Mouse (Mus musculus) midbrain, embryonic 16.5 days (tissue): ENCODE results near the gene Pspn. TPM values are rescaled to one million over a fixed set of nuclear protein-coding genes. Genes with fewer than 3 reads are reported as not detected.

Experiments
- ATAC-seq: fragments of 200-750 bp; cut with Nextera tagmentation; 2 replicates; pipeline ENCODE4 v1.8.0; 2017; ENCODE audit warnings: moderate TSS enrichment
- H3K27ac ChIP-seq: fragments of 300-500 bp; sonication (generic); 2 replicates; pipeline ENCODE4 v1.5.1; 2014; ENCODE audit warnings: mild to moderate bottlenecking, low read length, mixed read lengths
- H3K27me3 ChIP-seq: fragments of 300-500 bp; sonication (generic); 2 replicates; pipeline ENCODE4 v1.6.1; 2014; ENCODE audit warnings: low read depth, low read length, mixed read lengths; ENCODE audit not compliant: control insufficient read depth, insufficient read depth
- H3K36me3 ChIP-seq: fragments of 300-500 bp; sonication (generic); 2 replicates; pipeline ENCODE4 v1.6.1; 2014; ENCODE audit warnings: mild to moderate bottlenecking, low read length, moderate library complexity, mixed read lengths; ENCODE audit not compliant: control insufficient read depth, insufficient read depth
- H3K4me1 ChIP-seq: fragments of 300-500 bp; sonication (generic); 2 replicates; pipeline ENCODE4 v1.6.1; 2014; ENCODE audit warnings: mild to moderate bottlenecking, low read length, mixed read lengths; ENCODE audit not compliant: control insufficient read depth, insufficient read depth
- H3K4me2 ChIP-seq: fragments of 300-500 bp; sonication (generic); 2 replicates; pipeline ENCODE4 v1.6.1; 2014; ENCODE audit warnings: mild to moderate bottlenecking, low read length, mixed read lengths
- H3K4me3 ChIP-seq: fragments of 300-500 bp; sonication (generic); 2 replicates; pipeline ENCODE4 v1.5.1; 2014; ENCODE audit warnings: low read depth, mild to moderate bottlenecking, low read length, moderate library complexity, mixed read lengths
- H3K9ac ChIP-seq: fragments of 300-500 bp; sonication (generic); 2 replicates; pipeline ENCODE4 v1.6.1; 2014; ENCODE audit warnings: low read depth, low read length, mixed read lengths
- H3K9me3 ChIP-seq: fragments of 300-500 bp; sonication (generic); replicated peaks from 2 replicates; pipeline ENCODE4 v1.6.1; 2014; ENCODE audit warnings: mild to moderate bottlenecking, low read length, mixed read lengths; ENCODE audit not compliant: control insufficient read depth, poor library complexity, severe bottlenecking
- WGBS: fragments of 180-500 bp; shearing (Covaris S2); extraction: QIAGEN DNeasy Blood & Tissue Kit; methylation state at CpG from one replicate; pipeline ENCODE4 v1.1.7; 2014; 5-methylcytosine and 5-hydroxymethylcytosine counted together
- polyA plus RNA-seq: library from polyadenylated mRNA; unstranded; fragments of >200 nt; fragmentation: Nextera tagmentation; extraction: Ambion mirVana; gene quantifications from 2 replicates; pipeline ENCODE4 v1.2.1, GENCODE M21; 2015

Pspn gene
- polyA plus RNA-seq, 1 experiment from 2014 or later, result 0.74 TPM

GRCm38 (mm10) chr17:56989467-56990114 lies 10.2 kb downstream of the Pspn start:
- peak; percentile 94 for ATAC-seq
- H3K4me1 ChIP-seq, result peaks cover 6% of the 10 kb centered on the region
- peaks cover 11% of the 10 kb centered on the region for H3K36me3 ChIP-seq
- no peaks in the 10 kb centered on the region for H3K9me3 ChIP-seq
- H3K9ac ChIP-seq, result peak overlapping the region; percentile 95
- H3K27me3 ChIP-seq, result no peaks in the 10 kb centered on the region
- WGBS, result 3% methylated on average over 25 of the region's 25 CpGs
- peak overlapping the region; percentile 78 for H3K4me3 ChIP-seq
- peak overlapping the region; percentile 89 for H3K4me2 ChIP-seq
- H3K27ac ChIP-seq, result peak overlapping the region; percentile 91

GRCm38 (mm10) chr17:56988921-56989430 lies 10.8 kb downstream of the Pspn start:
- WGBS, result 69% methylated on average over 7 of the region's 7 CpGs
- Histone ChIP-seq H3K27ac (peak overlapping the region; percentile 91), H3K36me3 (peaks cover 9% of the 10 kb centered on the region), H3K4me2 (peak overlapping the region; percentile 89), H3K4me1 (peaks cover 6% of the 10 kb centered on the region), H3K9ac (peak overlapping the region; percentile 95), H3K9me3 (no peaks in the 10 kb centered on the region), H3K27me3 (no peaks in the 10 kb centered on the region), H3K4me3 (peak overlapping the region; percentile 78)
- no peak for ATAC-seq

GRCm38 (mm10) chr17:56988441-56988840 lies 11.4 kb downstream of the Pspn start:
- Histone ChIP-seq H3K27me3 (no peaks in the 10 kb centered on the region), H3K4me1 (peaks cover 6% of the 10 kb centered on the region), H3K27ac (no peak overlapping the region), H3K9me3 (no peaks in the 10 kb centered on the region), H3K4me3 (no peak overlapping the region), H3K9ac (no peak overlapping the region), H3K36me3 (peaks cover 5% of the 10 kb centered on the region), H3K4me2 (no peak overlapping the region)
- WGBS, result 84% methylated on average over 7 of the region's 7 CpGs
- no peak for ATAC-seq

GRCm38 (mm10) chr17:56986105-56986805 lies 13.6 kb downstream of the Pspn start:
- no peak overlapping the region for H3K4me3 ChIP-seq
- no peaks in the 10 kb centered on the region for H3K36me3 ChIP-seq
- no peak overlapping the region for H3K4me2 ChIP-seq
- ATAC-seq, result no peak
- no peak overlapping the region for H3K9ac ChIP-seq
- H3K9me3 ChIP-seq, result no peaks in the 10 kb centered on the region
- 87% methylated on average over 3 of the region's 3 CpGs for WGBS
- no peaks in the 10 kb centered on the region for H3K27me3 ChIP-seq
- H3K4me1 ChIP-seq, result peaks cover 5% of the 10 kb centered on the region
- no peak overlapping the region for H3K27ac ChIP-seq

GRCm38 (mm10) chr17:56985656-56986055 lies 14.2 kb downstream of the Pspn start:
- Histone ChIP-seq H3K4me3 (no peak overlapping the region), H3K9ac (no peak overlapping the region), H3K4me1 (no peaks in the 10 kb centered on the region), H3K36me3 (no peaks in the 10 kb centered on the region), H3K27me3 (no peaks in the 10 kb centered on the region), H3K27ac (no peak overlapping the region), H3K4me2 (no peak overlapping the region), H3K9me3 (no peaks in the 10 kb centered on the region)
- ATAC-seq, result no peak
- WGBS, result 84% methylated on average over 3 of the region's 3 CpGs

GRCm38 (mm10) chr17:56984886-56985285 lies 14.9 kb downstream of the Pspn start:
- 87% methylated on average over 9 of the region's 9 CpGs for WGBS

GRCm38 (mm10) chr17:56982013-56982412 lies 17.8 kb downstream of the Pspn start, which contains the start of gene Acer1:
Gene Acer1 (minus strand): TSS chr17:56982126.
- no peak for ATAC-seq
- 76% methylated on average over 5 of the region's 5 CpGs for WGBS
- H3K27me3 ChIP-seq, result no peaks in the 10 kb centered on the region
- H3K27ac ChIP-seq, result no peak within 1 kb of the TSS
- H3K4me3 ChIP-seq, result no peak within 1 kb of the TSS
- H3K36me3 ChIP-seq, result no peaks in the 10 kb centered on the region
- H3K9ac ChIP-seq, result no peak within 1 kb of the TSS
- H3K4me2 ChIP-seq, result no peak within 1 kb of the TSS
- no peaks in the 10 kb centered on the region for H3K4me1 ChIP-seq
- H3K9me3 ChIP-seq, result no peaks in the 10 kb centered on the region

More at GRCm38 (mm10) chr17:56984886-56985285, 14.9 kb downstream of the Pspn start:
- no peak overlapping the region for H3K27ac ChIP-seq
- no peak overlapping the region for H3K4me2 ChIP-seq
- no peak overlapping the region for H3K4me3 ChIP-seq
- no peaks in the 10 kb centered on the region for H3K9me3 ChIP-seq
- H3K27me3 ChIP-seq, result no peaks in the 10 kb centered on the region
- no peak overlapping the region for H3K9ac ChIP-seq
- no peaks in the 10 kb centered on the region for H3K36me3 ChIP-seq
- ATAC-seq, result no peak
- no peaks in the 10 kb centered on the region for H3K4me1 ChIP-seq

GRCm38 (mm10) chr17:56981049-56981448 lies 18.8 kb downstream of the Pspn start:
- ATAC-seq, result no peak
- Histone ChIP-seq H3K9me3 (no peaks in the 10 kb centered on the region), H3K4me3 (no peak overlapping the region), H3K27me3 (no peaks in the 10 kb centered on the region), H3K36me3 (no peaks in the 10 kb centered on the region), H3K27ac (no peak overlapping the region), H3K4me1 (no peaks in the 10 kb centered on the region), H3K4me2 (no peak overlapping the region), H3K9ac (no peak overlapping the region)
- 75% methylated on average over 7 of the region's 7 CpGs for WGBS

- no peaks in the 10 kb centered on the region for H3K9me3 ChIP-seq
- no peaks in the 10 kb centered on the region for H3K36me3 ChIP-seq
- H3K27ac ChIP-seq, result no peak overlapping the region
- H3K4me2 ChIP-seq, result no peak overlapping the region
- WGBS, result 48% methylated on average over 5 of the region's 8 CpGs
- H3K27me3 ChIP-seq, result no peaks in the 10 kb centered on the region
- ATAC-seq, result no peak
- H3K4me1 ChIP-seq, result no peaks in the 10 kb centered on the region
- no peak overlapping the region for H3K4me3 ChIP-seq
- no peak overlapping the region for H3K9ac ChIP-seq
Measured at GRCm38 (mm10) chr17:56979524-56979923, 20.3 kb downstream of the Pspn start.
